Mouse (Mus musculus) embryonic facial prominence, embryonic 14.5 days (tissue): ENCODE results near the gene Mid2. TPM values are rescaled to one million over a fixed set of nuclear protein-coding genes. Genes with fewer than 3 reads are reported as not detected.
A peak's percentile ranks its signal among the peaks of the same experiment; 100 is the strongest.

Experiments used
- ATAC-seq: fragments of 200-750 bp; cut with Nextera tagmentation; 2 replicates; pipeline ENCODE4 v1.8.0; 2017; ENCODE audit warnings: low read depth, moderate number of reproducible peaks, moderate TSS enrichment
- DNase-seq: peaks from one replicate; pipeline ENCODE4 v3.0.0-alpha.2; 2015; ENCODE audit warnings: low spot score
- H3K27ac ChIP-seq: fragments of 300-500 bp; sonication (generic); replicated peaks from 2 replicates; pipeline ENCODE4 v1.5.1; 2014; ENCODE audit warnings: low read depth, mild to moderate bottlenecking, low read length, moderate library complexity
- H3K27me3 ChIP-seq: fragments of 300-500 bp; sonication (generic); replicated peaks from 2 replicates; pipeline ENCODE4 v1.6.1; 2014; ENCODE audit warnings: low read length; ENCODE audit not compliant: control insufficient read depth, insufficient read depth
- H3K36me3 ChIP-seq: fragments of 300-500 bp; sonication (generic); 2 replicates; pipeline ENCODE4 v1.6.1; 2014; ENCODE audit warnings: low read length, mixed read lengths; ENCODE audit not compliant: control insufficient read depth, insufficient read depth
- H3K4me1 ChIP-seq: fragments of 300-500 bp; sonication (generic); 2 replicates; pipeline ENCODE4 v1.6.1; 2014; ENCODE audit warnings: antibody characterized with exemption, low read length; ENCODE audit not compliant: control insufficient read depth, insufficient read depth
- H3K4me2 ChIP-seq: fragments of 300-500 bp; sonication (generic); 2 replicates; pipeline ENCODE4 v1.6.1; 2014; ENCODE audit warnings: low read depth, mild to moderate bottlenecking, low read length, moderate library complexity, mixed read lengths
- H3K4me3 ChIP-seq: fragments of 300-500 bp; sonication (generic); 2 replicates; pipeline ENCODE4 v1.5.1; 2014; ENCODE audit warnings: low read depth, mild to moderate bottlenecking, low read length
- H3K9ac ChIP-seq: fragments of 300-500 bp; sonication (generic); 2 replicates; pipeline ENCODE4 v1.6.1; 2014; ENCODE audit warnings: low read depth, mild to moderate bottlenecking, low read length, moderate library complexity, mixed read lengths
- H3K9me3 ChIP-seq: fragments of 300-500 bp; sonication (generic); 2 replicates; pipeline ENCODE4 v1.6.1; 2016; ENCODE audit warnings: low read length; ENCODE audit not compliant: control insufficient read depth
- WGBS: fragments of 180-500 bp; shearing (Covaris S2); extraction: QIAGEN DNeasy Blood & Tissue Kit; methylation state at CpG from one replicate; pipeline ENCODE4 v1.1.7; 2014; 5-methylcytosine and 5-hydroxymethylcytosine counted together
- polyA plus RNA-seq: library from polyadenylated mRNA; unstranded; fragments of >200 nt; fragmentation: Nextera tagmentation; extraction: Ambion mirVana; gene quantifications from 2 replicates; pipeline ENCODE4 v1.2.1, GENCODE M21; 2014

Mid2 gene
- polyA plus RNA-seq: 7.9 and 8.2 TPM in 2 replicates

GRCm38 (mm10) chrX:140664479-140665241, at the start of gene Mid2:
Gene Mid2 (plus strand): TSS chrX:140664599.
- Histone ChIP-seq H3K9me3 (no peaks in the 10 kb centered on the region), H3K27ac (peak within 1 kb of the TSS; percentile 67), H3K4me2 (peak within 1 kb of the TSS; percentile 62), H3K36me3 (no peaks in the 10 kb centered on the region), H3K4me3 (peak within 1 kb of the TSS; percentile 53), H3K27me3 (peaks cover 24% of the 10 kb centered on the region), H3K9ac (peak within 1 kb of the TSS; percentile 74), H3K4me1 (no peaks in the 10 kb centered on the region)
- DNase-seq (peak; percentile 48), ATAC-seq (peak; percentile 75)
- WGBS: 29% methylated on average over 16 of the region's 68 CpGs

GRCm38 (mm10) chrX:140624875-140625594, 39.4 kb upstream of the Mid2 start:
- no peaks in the 10 kb centered on the region for H3K27me3 ChIP-seq
- no peaks in the 10 kb centered on the region for H3K9me3 ChIP-seq
- no peaks in the 10 kb centered on the region for H3K36me3 ChIP-seq
- H3K4me1 ChIP-seq: no peaks in the 10 kb centered on the region
- no peak overlapping the region for H3K9ac ChIP-seq
- WGBS: 68% methylated on average over 12 of the region's 12 CpGs
- no peak overlapping the region for H3K27ac ChIP-seq
- DNase-seq: no peak
- no peak overlapping the region for H3K4me2 ChIP-seq
- H3K4me3 ChIP-seq: no peak overlapping the region
- no peak for ATAC-seq

- Histone ChIP-seq H3K27me3 (0 out of 2 replicates have a peak, but pooled peaks cover 3% of the 10 kb centered on the region), H3K9me3 (no peaks in the 10 kb centered on the region), H3K27ac (no peak overlapping the region), H3K9ac (no peak overlapping the region), H3K36me3 (no peaks in the 10 kb centered on the region), H3K4me1 (no peaks in the 10 kb centered on the region), H3K4me3 (no peak overlapping the region), H3K4me2 (no peak overlapping the region)
- WGBS: 66% methylated on average over 5 of the region's 5 CpGs
- ATAC-seq (peak; percentile 18; the same call in 1 of the 2 replicates), DNase-seq (peak; percentile 63)
Observed at GRCm38 (mm10) chrX:140638028-140638427, 26.4 kb upstream of the Mid2 start.

GRCm38 (mm10) chrX:140639592-140639991, 24.8 kb upstream of the Mid2 start:
- Histone ChIP-seq H3K4me1 (no peaks in the 10 kb centered on the region), H3K9me3 (no peaks in the 10 kb centered on the region), H3K36me3 (no peaks in the 10 kb centered on the region), H3K27me3 (0 out of 2 replicates have a peak, but pooled peaks cover 3% of the 10 kb centered on the region), H3K4me2 (no peak overlapping the region), H3K27ac (no peak overlapping the region), H3K9ac (no peak overlapping the region), H3K4me3 (no peak overlapping the region)
- ATAC-seq (no peak), DNase-seq (no peak)
- whole genome bisulfite sequencing: 58% methylated on average over 2 of the region's 2 CpGs

- H3K36me3 ChIP-seq: no peaks in the 10 kb centered on the region
- no peak overlapping the region for H3K4me2 ChIP-seq
- no peak overlapping the region for H3K27ac ChIP-seq
- no peak for ATAC-seq
- H3K9me3 ChIP-seq: no peaks in the 10 kb centered on the region
- no peak overlapping the region for H3K9ac ChIP-seq
- WGBS: 19% methylated on average over 1 of the region's 1 CpGs
- no peak overlapping the region for H3K4me3 ChIP-seq
- no peaks in the 10 kb centered on the region for H3K4me1 ChIP-seq
- DNase-seq: peak; percentile 13
- H3K27me3 ChIP-seq: peaks cover 6% of the 10 kb centered on the region
Observed at GRCm38 (mm10) chrX:140660731-140661130, 3.7 kb upstream of the Mid2 start.

- Histone ChIP-seq H3K4me1 (no peaks in the 10 kb centered on the region), H3K36me3 (no peaks in the 10 kb centered on the region), H3K4me3 (no peak overlapping the region), H3K9me3 (no peaks in the 10 kb centered on the region), H3K27ac (no peak overlapping the region), H3K4me2 (no peak overlapping the region), H3K27me3 (peaks cover 19% of the 10 kb centered on the region), H3K9ac (no peak overlapping the region)
- DNase-seq: no peak
- no peak for ATAC-seq
- 79% methylated on average over 2 of the region's 2 CpGs for WGBS
Observed at GRCm38 (mm10) chrX:140663516-140663915, 883 bp upstream of the Mid2 start.

- H3K9ac ChIP-seq: peak overlapping the region; percentile 74
- peak overlapping the region; percentile 53 for H3K4me3 ChIP-seq
- ATAC-seq (peak; percentile 55), DNase-seq (peak; percentile 13)
- H3K36me3 ChIP-seq: no peaks in the 10 kb centered on the region
- H3K27me3 ChIP-seq: peaks cover 24% of the 10 kb centered on the region
- H3K4me1 ChIP-seq: no peaks in the 10 kb centered on the region
- H3K27ac ChIP-seq: peak overlapping the region; percentile 67
- 21% methylated on average over 14 of the region's 47 CpGs for WGBS
- peak overlapping the region; percentile 62 for H3K4me2 ChIP-seq
- H3K9me3 ChIP-seq: no peaks in the 10 kb centered on the region
Observed at GRCm38 (mm10) chrX:140665242-140665810, 927 bp downstream of the Mid2 start.

- 83% methylated on average over 5 of the region's 5 CpGs for WGBS
- H3K27me3 ChIP-seq: peaks cover 33% of the 10 kb centered on the region
- H3K9me3 ChIP-seq: no peaks in the 10 kb centered on the region
- no peak overlapping the region for H3K27ac ChIP-seq
- DNase-seq: no peak
- 0 out of 2 replicates have a peak, but pooled peaks cover 6% of the 10 kb centered on the region for H3K36me3 ChIP-seq
- H3K4me1 ChIP-seq: no peaks in the 10 kb centered on the region
- H3K4me2 ChIP-seq: no peak overlapping the region
- no peak for ATAC-seq
- no peak overlapping the region for H3K9ac ChIP-seq
- H3K4me3 ChIP-seq: no peak overlapping the region
Observed at GRCm38 (mm10) chrX:140675444-140675843, 11.0 kb downstream of the Mid2 start.
